Comparison of ENCODE assay signal across 19 mouse cellular contexts in the genomic region with DNA sequence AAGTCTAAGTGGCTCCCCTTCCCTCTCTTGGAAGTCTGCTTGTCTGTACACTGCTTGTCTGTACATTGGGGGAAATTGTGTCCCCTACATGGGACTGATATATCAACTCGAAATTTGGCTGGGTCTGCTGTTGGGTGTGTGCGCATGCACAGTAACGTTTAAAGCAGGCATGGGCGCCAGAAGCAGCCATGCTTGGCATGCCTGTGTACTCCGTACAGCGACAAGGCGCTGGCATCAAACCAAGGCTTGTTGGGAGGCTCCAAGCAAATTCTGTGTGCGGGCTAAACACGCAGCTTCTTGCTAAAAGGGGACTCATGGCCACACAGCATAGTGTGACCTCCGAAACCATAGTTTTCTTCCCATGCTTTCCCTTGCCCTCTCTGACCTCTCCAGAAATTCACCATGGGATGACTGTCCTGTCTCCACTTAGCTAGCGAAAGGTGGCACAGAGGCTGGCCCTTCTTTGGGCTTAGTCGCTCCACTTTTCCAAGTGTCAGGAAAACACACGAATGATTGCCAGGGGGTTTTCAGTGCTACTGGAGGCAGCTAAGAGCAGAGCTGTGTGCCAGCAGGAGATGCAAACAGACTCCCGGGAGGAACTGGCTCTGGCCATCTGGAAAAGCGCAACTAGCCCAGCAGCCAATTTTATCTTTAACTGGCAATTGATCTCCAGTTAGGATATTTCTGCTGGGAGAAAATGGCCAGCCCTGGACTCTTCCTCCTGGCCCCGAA. TPM values are rescaled to one million over a fixed set of nuclear protein-coding genes. Genes with fewer than 3 reads are reported as not detected.
DNase-seq lines count a peak whose midpoint lies in the region; ATAC-seq and TF ChIP-seq lines count a peak whose summit lies in the region.
"Had no signal": no experiment of that assay in that cellular context is flagged by ENCODE, and none has a peak within 500 bp of the region (broad histone marks: within the 10 kb centered on the region; RNA-seq: fewer than 3 reads in every experiment).

No protein-coding gene starts in this region.

- peak; percentile 91 for DNase-seq in heart, adult 11 months
- no peak for DNase-seq in heart, embryonic 10.5 days (ENCODE audit: low spot score)
- peak; percentile 28 to 30 for DNase-seq in layer of hippocampus, adult 2 months (ENCODE audit: low spot score in 2 of 2)
- no peak for DNase-seq in layer of hippocampus, adult 11-12 months (ENCODE audit: low spot score)
- peak; percentile 59 for DNase-seq in midbrain, postnatal 0 days (ENCODE audit: low spot score)
- DNase-seq in midbrain, embryonic 10.5 days (ENCODE audit: low spot score), result no peak
- DNase-seq in kidney, postnatal 14 days, result peak; percentile 39
- DNase-seq: adrenal gland, postnatal 14 days; gastrocnemius, postnatal 14 days; liver, embryonic 13.5 days; thymus, adult 18-20 months had no signal

- WGBS in heart, embryonic 10.5 days, result 80% methylated on average over 16 of the region's 16 CpGs
- 80% methylated on average over 16 of the region's 16 CpGs for WGBS in midbrain, postnatal 0 days
- 86% methylated on average over 16 of the region's 16 CpGs for WGBS in midbrain, embryonic 10.5 days

- H3K27me3 ChIP-seq in heart, embryonic 10.5 days (ENCODE audit: insufficient read depth, poor library complexity, severe bottlenecking), result 0 out of 2 replicates have a peak, but pooled peaks cover 4% of the 10 kb centered on the region
- no peaks in the 10 kb centered on the region for H3K27me3 ChIP-seq in midbrain, postnatal 0 days (ENCODE audit: insufficient read depth, low read length)
- H3K27me3 ChIP-seq in midbrain, embryonic 10.5 days (ENCODE audit: low read depth, poor library complexity, severe bottlenecking), result no peaks in the 10 kb centered on the region
- H3K27me3 ChIP-seq: embryonic facial prominence, embryonic 12.5 days; liver, embryonic 13.5 days; neural tube, embryonic 15.5 days had no signal

- no peak overlapping the region for H3K4me2 ChIP-seq in midbrain, postnatal 0 days (ENCODE audit: low read depth, low read length, poor library complexity, severe bottlenecking)
- H3K4me2 ChIP-seq: embryonic facial prominence, embryonic 12.5 days; liver, embryonic 13.5 days; neural tube, embryonic 15.5 days had no signal

- H3K4me1 ChIP-seq in heart, embryonic 10.5 days, result peaks cover 9% of the 10 kb centered on the region
- H3K4me1 ChIP-seq in midbrain, postnatal 0 days (ENCODE audit: insufficient read depth, low read length), result no peaks in the 10 kb centered on the region
- no peaks in the 10 kb centered on the region for H3K4me1 ChIP-seq in midbrain, embryonic 10.5 days
- H3K4me1 ChIP-seq: embryonic facial prominence, embryonic 12.5 days; liver, embryonic 13.5 days; neural tube, embryonic 15.5 days had no signal

- H3K27ac ChIP-seq in heart, embryonic 10.5 days, result no peak overlapping the region
- no peak overlapping the region for H3K27ac ChIP-seq in layer of hippocampus, adult 2 months
- H3K27ac ChIP-seq in midbrain, postnatal 0 days (ENCODE audit: low read depth, low read length), result no peak overlapping the region
- H3K27ac ChIP-seq in midbrain, embryonic 10.5 days (replicated peaks), result no peak overlapping the region
- H3K27ac ChIP-seq: embryonic facial prominence, embryonic 12.5 days; liver, embryonic 13.5 days; macrophage; neural tube, embryonic 15.5 days had no signal

- H3K36me3 ChIP-seq in heart, embryonic 10.5 days, result no peaks in the 10 kb centered on the region
- H3K36me3 ChIP-seq in midbrain, postnatal 0 days (ENCODE audit: insufficient read depth, low read length), result no peaks in the 10 kb centered on the region; the same call in 1 of the 2 replicates
- H3K36me3 ChIP-seq in midbrain, embryonic 10.5 days, result no peaks in the 10 kb centered on the region
- H3K36me3 ChIP-seq: embryonic facial prominence, embryonic 12.5 days; G1E; liver, embryonic 13.5 days; neural tube, embryonic 15.5 days had no signal

- no peak for TF ChIP-seq CTCF in layer of hippocampus, adult 2 months (conservative IDR thresholded peaks at IDR 0.05)
- no peak for TF ChIP-seq CTCF in midbrain, postnatal 0 days (IDR thresholded peaks at IDR 0.05)

- no peaks in the 10 kb centered on the region for H3K9me3 ChIP-seq in heart, embryonic 10.5 days
- no peaks in the 10 kb centered on the region for H3K9me3 ChIP-seq in midbrain, postnatal 0 days (ENCODE audit: low read length)
- H3K9me3 ChIP-seq in midbrain, embryonic 10.5 days (replicated peaks), result no peaks in the 10 kb centered on the region
- H3K9me3 ChIP-seq: embryonic facial prominence, embryonic 12.5 days; G1E; liver, embryonic 13.5 days; neural tube, embryonic 15.5 days had no signal

- no peak overlapping the region for H3K9ac ChIP-seq in midbrain, postnatal 0 days (replicated peaks; ENCODE audit: low read length, poor library complexity, severe bottlenecking)
- H3K9ac ChIP-seq: embryonic facial prominence, embryonic 12.5 days; liver, embryonic 13.5 days; neural tube, embryonic 15.5 days had no signal

- ATAC-seq in midbrain, postnatal 0 days (ENCODE audit: low FRiP score), result no peak
- ATAC-seq: hindbrain, embryonic 16.5 days had no signal

- no peak overlapping the region for H3K4me3 ChIP-seq in heart, embryonic 10.5 days
- peak overlapping the region; percentile 18; the same call in 1 of the 2 replicates for H3K4me3 ChIP-seq in layer of hippocampus, adult 2 months
- H3K4me3 ChIP-seq in midbrain, postnatal 0 days (ENCODE audit: low read depth, low read length), result no peak overlapping the region
- H3K4me3 ChIP-seq in midbrain, embryonic 10.5 days, result no peak overlapping the region
- H3K4me3 ChIP-seq: embryonic facial prominence, embryonic 12.5 days; liver, embryonic 13.5 days; neural tube, embryonic 15.5 days had no signal

RNA-seq across cellular contexts. Expression of a gene that starts 11.7 kb away (rescaled TPM):
- polyA plus RNA-seq in heart, embryonic 10.5 days (2016; fragmentation: Nextera tagmentation; extraction: Ambion mirVana), result not detected in 2 replicates
- not detected for total RNA-seq in layer of hippocampus, adult 2 months (2021)
- 0.55 and 0.90 TPM in 2 replicates for total RNA-seq in midbrain, postnatal 0 days (2014; rRNA removed)
- 0.65 and 1.4 TPM in 2 replicates for polyA plus RNA-seq in midbrain, postnatal 0 days (2015; fragmentation: Nextera tagmentation; extraction: Ambion mirVana)
- polyA plus RNA-seq in midbrain, embryonic 10.5 days (2016; fragmentation: Nextera tagmentation; extraction: Ambion mirVana), result 0.21 and 0.35 TPM in 2 replicates
- total RNA-seq: adrenal gland, postnatal 14 days; G1E; gastrocnemius, postnatal 14 days; monocyte, adult 5-6 weeks had no signal
- polyA plus RNA-seq: G1E; liver, embryonic 13.5 days; macrophage had no signal

RNA-seq across cellular contexts. Expression of a gene that starts 21.9 kb away (rescaled TPM):
- not detected in 2 replicates for polyA plus RNA-seq in heart, embryonic 10.5 days (2016; fragmentation: Nextera tagmentation; extraction: Ambion mirVana)
- total RNA-seq in layer of hippocampus, adult 2 months (2021), result not detected
- total RNA-seq in midbrain, postnatal 0 days (2014; rRNA removed), result not detected in 2 replicates
- not detected in 2 replicates for polyA plus RNA-seq in midbrain, postnatal 0 days (2015; fragmentation: Nextera tagmentation; extraction: Ambion mirVana)
- not detected in 2 replicates for polyA plus RNA-seq in midbrain, embryonic 10.5 days (2016; fragmentation: Nextera tagmentation; extraction: Ambion mirVana)
- total RNA-seq: G1E; left cerebral cortex, postnatal 25 days; monocyte, adult 5-6 weeks had no signal
- polyA plus RNA-seq: embryonic facial prominence, embryonic 12.5 days; G1E; heart, embryonic 14.5 days; hindbrain, embryonic 16.5 days; liver, embryonic 13.5 days; macrophage; neural tube, embryonic 15.5 days had no signal

Comparison
In these comparisons a context has a peak if more than half of its experiments do, and no peak if none do; other contexts are left out.
1. DNase-seq: peak in heart, adult 11 months (single experiment), layer of hippocampus, adult 2 months (2 of 2), midbrain, postnatal 0 days (single experiment) and kidney, postnatal 14 days (single experiment); none in heart, embryonic 10.5 days (single experiment), layer of hippocampus, adult 11-12 months (single experiment) and midbrain, embryonic 10.5 days (single experiment).